Mouse (Mus musculus) stomach, postnatal 0 days (tissue): ENCODE results near the gene Tnfrsf13c. TPM values are rescaled to one million over a fixed set of nuclear protein-coding genes. Genes with fewer than 3 reads are reported as not detected.

Source experiments
- ATAC-seq: fragments of 200-750 bp; cut with Nextera tagmentation; 2 replicates; pipeline ENCODE4 v1.8.0; 2017; ENCODE audit not compliant: low FRiP score, low TSS enrichment
- DNase-seq: peaks from one replicate; pipeline ENCODE4 v3.0.0-alpha.2; 2016; ENCODE audit warnings: low spot score
- H3K27ac ChIP-seq: fragments of 300-500 bp; sonication (generic); replicated peaks from 2 replicates; pipeline ENCODE4 v1.5.1; 2014; ENCODE audit warnings: mild to moderate bottlenecking, control low read depth
- H3K27me3 ChIP-seq: fragments of 300-500 bp; sonication (generic); 2 replicates; pipeline ENCODE4 v1.6.1; 2014; ENCODE audit warnings: low read length; ENCODE audit not compliant: control insufficient read depth, insufficient read depth
- H3K36me3 ChIP-seq: fragments of 300-500 bp; sonication (generic); 2 replicates; pipeline ENCODE4 v1.6.1; 2014; ENCODE audit warnings: low read length, mixed read lengths; ENCODE audit not compliant: control insufficient read depth, insufficient read depth
- H3K4me1 ChIP-seq: fragments of 300-500 bp; sonication (generic); replicated peaks from 2 replicates; pipeline ENCODE4 v1.6.1; 2014; ENCODE audit warnings: antibody characterized with exemption; ENCODE audit not compliant: control insufficient read depth, insufficient read depth
- H3K4me2 ChIP-seq: fragments of 300-500 bp; sonication (generic); replicated peaks from 2 replicates; pipeline ENCODE4 v1.6.1; 2014; ENCODE audit warnings: low read depth, mild to moderate bottlenecking, control low read depth, moderate library complexity
- H3K4me3 ChIP-seq: fragments of 300-500 bp; sonication (generic); 2 replicates; pipeline ENCODE4 v1.5.1; 2014; ENCODE audit warnings: low read depth, low read length, control low read depth
- H3K9ac ChIP-seq: fragments of 300-500 bp; sonication (generic); 2 replicates; pipeline ENCODE4 v1.6.1; 2014; ENCODE audit warnings: mild to moderate bottlenecking, low read length, control low read depth, mixed read lengths
- H3K9me3 ChIP-seq: fragments of 300-500 bp; sonication (generic); 2 replicates; pipeline ENCODE4 v1.6.1; 2016; ENCODE audit warnings: low read length; ENCODE audit not compliant: control insufficient read depth
- CTCF ChIP-seq: IDR thresholded peaks from 2 replicates; pipeline ENCODE4 v1.5.1; 2016; ENCODE audit warnings: antibody characterized with exemption, low read depth, mild to moderate bottlenecking, moderate library complexity
- EP300 ChIP-seq: optimal IDR thresholded peaks from 2 replicates; pipeline ENCODE3; 2016; ENCODE audit warnings: antibody characterized with exemption
- WGBS: fragments of 180-500 bp; shearing (Covaris S2); extraction: QIAGEN DNeasy Blood & Tissue Kit; methylation state at CpG from one replicate; pipeline ENCODE4 v1.1.7; 2014; 5-methylcytosine and 5-hydroxymethylcytosine counted together
- microRNA counts: library from miRNA; unstranded; fragments of <30 nt; microRNA quantifications from one replicate; lab custom pipeline; 2015
- microRNA-seq: library from miRNA; unstranded; fragments of <30 nt; microRNA quantifications from one replicate; pipeline ENCODE4, GENCODE M21; 2016
- polyA plus RNA-seq: library from polyadenylated mRNA; unstranded; fragments of >200 nt; fragmentation: Nextera tagmentation; extraction: Ambion mirVana; gene quantifications from 2 replicates; pipeline ENCODE4 v1.2.1, GENCODE M21; 2015

The Tnfrsf13c gene
- polyA plus RNA-seq, 1 experiment from 2014 or later, result not detected

DNA sequence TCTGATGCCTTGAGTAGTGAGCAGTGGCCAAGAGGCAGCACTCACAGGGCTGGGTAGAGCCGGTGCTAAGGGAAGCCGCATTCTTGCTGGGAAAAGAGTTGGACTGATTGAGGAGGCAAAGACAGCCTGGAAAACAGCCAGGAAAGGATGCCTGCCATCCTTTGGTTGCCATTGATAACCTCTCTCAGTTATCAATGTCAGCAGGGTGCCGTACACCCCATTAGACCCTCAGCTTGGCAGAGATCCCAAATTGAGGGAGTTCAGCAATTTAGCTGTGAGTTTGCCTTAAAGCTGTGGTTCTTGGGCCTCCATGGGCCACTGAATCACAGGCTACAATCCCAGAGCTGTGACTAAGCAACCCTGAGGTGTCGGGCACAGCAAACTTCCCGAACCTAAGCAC lies 43.0 kb downstream of the Tnfrsf13c start:
- ATAC-seq (no peak), DNase-seq (no peak)
- H3K9ac ChIP-seq, result no peak overlapping the region
- peaks cover 82% of the 10 kb centered on the region for H3K36me3 ChIP-seq
- 0 out of 2 replicates have a peak, but pooled peaks cover 2% of the 10 kb centered on the region for H3K9me3 ChIP-seq
- 94% methylated on average over 5 of the region's 5 CpGs for WGBS
- TF ChIP-seq CTCF (no peak), EP300 (no peak)
- no peaks in the 10 kb centered on the region for H3K4me1 ChIP-seq
- H3K4me3 ChIP-seq, result no peak overlapping the region
- no peaks in the 10 kb centered on the region for H3K27me3 ChIP-seq
- H3K27ac ChIP-seq, result no peak overlapping the region
- no peak overlapping the region for H3K4me2 ChIP-seq

GRCm38 (mm10) chr15:82177743-82178290 lies 46.4 kb downstream of the Tnfrsf13c start:
- H3K4me1 ChIP-seq, result no peaks in the 10 kb centered on the region
- DNase-seq (no peak), ATAC-seq (no peak)
- no peak overlapping the region for H3K27ac ChIP-seq
- 95% methylated on average over 7 of the region's 7 CpGs for WGBS
- H3K4me3 ChIP-seq, result no peak overlapping the region
- H3K27me3 ChIP-seq, result no peaks in the 10 kb centered on the region
- TF ChIP-seq CTCF (no peak), EP300 (no peak)
- no peak overlapping the region for H3K9ac ChIP-seq
- H3K36me3 ChIP-seq, result peaks cover 69% of the 10 kb centered on the region
- H3K4me2 ChIP-seq, result no peak overlapping the region
- H3K9me3 ChIP-seq, result 0 out of 2 replicates have a peak, but pooled peaks cover 2% of the 10 kb centered on the region

DNA sequence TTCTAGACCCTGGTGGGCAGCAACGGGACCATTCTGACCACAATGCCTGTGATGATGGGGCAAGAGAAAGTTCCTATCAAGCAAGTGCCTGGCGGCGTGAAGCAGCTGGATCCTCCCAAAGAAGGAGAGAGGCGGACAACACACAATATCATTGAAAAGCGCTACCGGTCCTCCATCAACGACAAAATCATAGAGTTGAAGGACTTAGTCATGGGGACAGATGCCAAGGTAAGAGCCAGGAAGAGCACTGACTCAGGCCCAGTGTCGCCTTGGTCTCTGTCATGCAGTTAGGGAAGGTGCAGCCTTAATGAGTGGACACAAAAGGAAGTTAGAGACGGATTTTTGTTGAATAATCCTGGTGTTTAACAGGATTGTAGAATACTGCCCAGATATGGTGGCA lies 49.1 kb downstream of the Tnfrsf13c start:
- Histone ChIP-seq H3K9me3 (no peaks in the 10 kb centered on the region), H3K4me1 (no peaks in the 10 kb centered on the region), H3K9ac (no peak overlapping the region), H3K27me3 (no peaks in the 10 kb centered on the region), H3K36me3 (peaks cover 58% of the 10 kb centered on the region), H3K27ac (no peak overlapping the region), H3K4me3 (no peak overlapping the region), H3K4me2 (no peak overlapping the region)
- DNase-seq, result no peak
- TF ChIP-seq CTCF, result no peak
- no peak for TF ChIP-seq EP300
- WGBS, result 92% methylated on average over 9 of the region's 9 CpGs
- no peak for ATAC-seq

DNA sequence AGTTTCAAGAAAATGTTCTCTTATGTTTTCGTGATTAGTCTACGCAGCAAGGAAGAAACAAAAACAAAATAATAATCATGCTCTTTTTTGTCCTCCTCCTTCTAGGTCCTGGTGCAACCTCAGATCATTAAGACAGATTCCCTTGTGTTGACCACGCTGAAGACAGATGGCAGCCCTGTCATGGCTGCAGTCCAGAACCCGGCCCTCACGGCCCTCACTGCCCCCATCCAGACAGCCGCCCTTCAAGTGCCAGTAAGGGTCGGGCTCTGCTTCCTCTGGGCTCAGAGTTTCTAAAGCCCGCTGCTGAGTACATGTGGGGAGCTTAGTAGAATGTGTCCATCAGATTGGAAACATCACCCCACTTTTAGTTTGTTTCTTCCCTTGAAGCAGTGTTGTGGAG lies 51.5 kb downstream of the Tnfrsf13c start:
- H3K27me3 ChIP-seq, result no peaks in the 10 kb centered on the region
- H3K4me2 ChIP-seq, result no peak overlapping the region
- no peak overlapping the region for H3K4me3 ChIP-seq
- no peak overlapping the region for H3K9ac ChIP-seq
- peaks cover 42% of the 10 kb centered on the region for H3K36me3 ChIP-seq
- TF ChIP-seq EP300, result no peak
- no peak for TF ChIP-seq CTCF
- H3K4me1 ChIP-seq, result no peaks in the 10 kb centered on the region
- H3K9me3 ChIP-seq, result no peaks in the 10 kb centered on the region
- no peak overlapping the region for H3K27ac ChIP-seq
- ATAC-seq (no peak), DNase-seq (no peak)
- 74% methylated on average over 8 of the region's 8 CpGs for WGBS

MicroRNAs within 50 kb of the gene (microRNA counts, 519-probe panel; counts per million panel counts)
- 3,767 counts per million, percentile 24 among the panel's probes with 10 or more counts for microRNA mmu-miR-33 (lab: Ali Mortazavi, UCI)

Small RNA genes within 50 kb of the gene (microRNA-seq; reads per million reads assigned to microRNA genes)
- 116 reads per million, percentile 47 among the genes with 10 or more reads in this experiment for gene Mir33

Other genes with a start within 250 kb of the Tnfrsf13c start
- not detected in 2 replicates for gene 1700029P11Rik, start 243.8 kb downstream of the Tnfrsf13c start, polyA plus RNA-seq
- 30.4 and 31.2 TPM in 2 replicates for gene Xrcc6, start 236.5 kb downstream of the Tnfrsf13c start, polyA plus RNA-seq
- 20.8 and 22.8 TPM in 2 replicates for gene Desi1, start 190.5 kb downstream of the Tnfrsf13c start, polyA plus RNA-seq
- 130 and 133 TPM in 2 replicates for gene Snu13, start 176.8 kb downstream of the Tnfrsf13c start, polyA plus RNA-seq
- gene 4930407I10Rik, start 165.2 kb downstream of the Tnfrsf13c start, polyA plus RNA-seq, result 0.04 TPM in 1 of 2 replicates, not detected in the other
- gene Mei1, start 154.4 kb downstream of the Tnfrsf13c start, polyA plus RNA-seq, result 0.02 and 0.04 TPM in 2 replicates
- gene Ccdc134, start 96.4 kb downstream of the Tnfrsf13c start, polyA plus RNA-seq, result 8.2 and 8.5 TPM in 2 replicates
- gene Srebf2, start 77.2 kb downstream of the Tnfrsf13c start, polyA plus RNA-seq, result 119 and 127 TPM in 2 replicates
- gene Shisa8, start 11.6 kb downstream of the Tnfrsf13c start, polyA plus RNA-seq, result 0.06 and 0.23 TPM in 2 replicates
- gene Cenpm, start 20.4 kb upstream of the Tnfrsf13c start, polyA plus RNA-seq, result 24.0 and 27.0 TPM in 2 replicates
- gene 1500009C09Rik, start 28.0 kb upstream of the Tnfrsf13c start, polyA plus RNA-seq, result 0.23 and 0.24 TPM in 2 replicates
- gene Sept3, start 50.5 kb upstream of the Tnfrsf13c start, polyA plus RNA-seq, result 2.1 and 2.9 TPM in 2 replicates
- 0.08 and 0.11 TPM in 2 replicates for gene Wbp2nl, start 74.6 kb upstream of the Tnfrsf13c start, polyA plus RNA-seq
- 83.1 and 88.9 TPM in 2 replicates for gene Naga, start 114.6 kb upstream of the Tnfrsf13c start, polyA plus RNA-seq
- gene Pheta2, start 114.6 kb upstream of the Tnfrsf13c start, polyA plus RNA-seq, result 6.2 and 6.3 TPM in 2 replicates
- 286 and 296 TPM in 2 replicates for gene Smdt1, start 114.6 kb upstream of the Tnfrsf13c start, polyA plus RNA-seq
- gene Ndufa6, start 130.0 kb upstream of the Tnfrsf13c start, polyA plus RNA-seq, result 514 and 516 TPM in 2 replicates
- 5.5 TPM in 2 replicates for gene Cyp2d22, start 155.9 kb upstream of the Tnfrsf13c start, polyA plus RNA-seq
- not detected in 2 replicates for gene Cyp2d11, start 169.7 kb upstream of the Tnfrsf13c start, polyA plus RNA-seq
- gene Cyp2d10, start 182.8 kb upstream of the Tnfrsf13c start, polyA plus RNA-seq, result 2.1 and 3.6 TPM in 2 replicates
- gene Cyp2d9, start 209.1 kb upstream of the Tnfrsf13c start, polyA plus RNA-seq, result 1.6 and 2.0 TPM in 2 replicates